Mouse (Mus musculus): ENCODE measurements around the gene Setmar. TPM values are rescaled to one million over a fixed set of nuclear protein-coding genes. Genes with fewer than 3 reads are reported as not detected.
"Not testable (repeated sequence)": the region's sequence is repeated elsewhere in the genome, so short reads cannot be mapped to it uniquely, and the experiment has no call there.

The Setmar gene
- polyA plus RNA-seq (2012; rRNA removed), result 0.69 and 1.3 TPM in 2 replicates

GRCm38 (mm10) chr6:108064918-108065526 lies at the start of gene Setmar:
Setmar (plus strand) TSS chr6:108065045.
- H3K27ac ChIP-seq (ENCODE audit: insufficient read depth, low read length), result peak within 1 kb of the TSS; percentile 85

DNA sequence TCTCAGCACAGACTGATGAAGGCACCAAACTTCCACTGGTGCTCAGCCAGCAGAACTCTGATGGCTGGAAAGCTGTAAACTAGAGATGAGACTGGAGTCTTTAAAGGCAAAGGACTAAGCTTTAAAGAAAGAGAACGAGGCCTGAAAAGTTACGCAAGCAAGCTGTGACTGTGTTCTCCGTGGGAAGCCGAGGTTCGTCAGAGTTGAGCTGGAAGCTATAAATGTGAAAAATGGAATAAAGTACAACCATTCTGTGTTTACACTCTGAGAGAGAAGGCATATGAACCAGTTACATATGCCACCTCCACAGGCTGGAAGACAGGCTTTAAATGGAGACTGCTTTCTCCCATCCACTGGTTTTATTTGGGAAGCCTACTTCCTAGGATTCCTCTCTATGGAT lies 43.2 kb upstream of the Setmar start:
- DNase-seq (ENCODE audit: low read depth in 1 of 2, low spot score in 2 of 2), result no peak
- Histone ChIP-seq H3K27me3 (ENCODE audit: control insufficient read depth, insufficient read depth, low read length) (no peaks in the 10 kb centered on the region), H3K4me3 (ENCODE audit: extremely low read depth, insufficient read depth, insufficient read length) (no peak overlapping the region), H3K4me1 (ENCODE audit: control insufficient read depth, insufficient read depth, insufficient read length) (no peaks in the 10 kb centered on the region), H3K27ac (ENCODE audit: insufficient read depth, low read length) (no peak overlapping the region), H3K36me3 (ENCODE audit: control insufficient read depth, insufficient read depth, low read length) (no peaks in the 10 kb centered on the region)
- no peak for TF ChIP-seq POLR2A (IDR thresholded peaks at IDR 0.05; ENCODE audit: low read depth, low read length)
- TF ChIP-seq CTCF (IDR thresholded peaks at IDR 0.05; ENCODE audit: extremely low read depth, insufficient read depth, insufficient read length, insufficient replicate concordance), result no peak
- WGBS, result 91% methylated on average over 5 of the region's 5 CpGs

More at GRCm38 (mm10) chr6:108064918-108065526, at the start of gene Setmar:
- WGBS, result 0% methylated on average over 23 of the region's 24 CpGs
- H3K36me3 ChIP-seq (ENCODE audit: control insufficient read depth, insufficient read depth, low read length), result no peaks in the 10 kb centered on the region
- H3K27me3 ChIP-seq (ENCODE audit: control insufficient read depth, insufficient read depth, low read length), result no peaks in the 10 kb centered on the region
- H3K4me3 ChIP-seq (ENCODE audit: extremely low read depth, insufficient read depth, insufficient read length), result peak within 1 kb of the TSS; percentile 73
- TF ChIP-seq CTCF (IDR thresholded peaks at IDR 0.05; ENCODE audit: extremely low read depth, insufficient read depth, insufficient read length, insufficient replicate concordance) (no peak), POLR2A (IDR thresholded peaks at IDR 0.05; ENCODE audit: low read depth, low read length) (no peak)
- peak; percentile 92 to 96 for DNase-seq (ENCODE audit: low read depth in 1 of 2, low spot score in 2 of 2)
- H3K4me1 ChIP-seq (ENCODE audit: control insufficient read depth, insufficient read depth, insufficient read length), result no peaks in the 10 kb centered on the region; the same call in 1 of the 2 replicates

GRCm38 (mm10) chr6:108055041-108055440 lies 9.8 kb upstream of the Setmar start:
- DNase-seq (ENCODE audit: low read depth in 1 of 2, low spot score in 2 of 2), result peak; percentile 9 to 38
- not testable (repeated sequence) for H3K4me3 ChIP-seq (ENCODE audit: extremely low read depth, insufficient read depth, insufficient read length); H3K36me3 ChIP-seq (ENCODE audit: control insufficient read depth, insufficient read depth, low read length); H3K4me1 ChIP-seq (ENCODE audit: control insufficient read depth, insufficient read depth, insufficient read length); H3K27ac ChIP-seq (ENCODE audit: insufficient read depth, low read length); H3K27me3 ChIP-seq (ENCODE audit: control insufficient read depth, insufficient read depth, low read length)
- WGBS, result 8% methylated on average over 2 of the region's 2 CpGs
- TF ChIP-seq CTCF (IDR thresholded peaks at IDR 0.05; ENCODE audit: extremely low read depth, insufficient read depth, insufficient read length, insufficient replicate concordance), result peak; percentile 64; the same call in 1 of the 2 replicates

DNA sequence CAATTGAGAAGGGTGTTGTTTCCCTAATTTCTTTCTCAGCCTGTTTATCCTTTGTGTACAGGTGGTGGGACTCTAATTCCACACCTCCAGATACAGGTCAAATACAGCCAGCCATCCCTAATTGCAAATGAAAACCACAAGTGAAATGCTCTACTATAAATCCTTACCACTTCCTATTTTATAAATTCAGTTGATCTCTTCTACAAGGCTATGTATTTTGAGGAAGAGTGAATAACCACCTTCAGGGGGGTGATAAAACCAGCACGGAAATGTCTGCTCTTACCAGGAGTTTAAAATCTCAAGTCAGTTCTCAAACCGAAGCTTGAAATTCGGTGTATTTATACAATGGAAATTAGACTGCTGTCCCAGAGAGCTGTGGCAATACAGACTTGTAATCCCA lies 8.9 kb upstream of the Setmar start:
- no peak for DNase-seq (ENCODE audit: low read depth in 1 of 2, low spot score in 2 of 2)
- Histone ChIP-seq H3K27ac (ENCODE audit: insufficient read depth, low read length) (no peak overlapping the region), H3K4me3 (ENCODE audit: extremely low read depth, insufficient read depth, insufficient read length) (no peak overlapping the region), H3K36me3 (ENCODE audit: control insufficient read depth, insufficient read depth, low read length) (no peaks in the 10 kb centered on the region), H3K4me1 (ENCODE audit: control insufficient read depth, insufficient read depth, insufficient read length) (no peaks in the 10 kb centered on the region), H3K27me3 (ENCODE audit: control insufficient read depth, insufficient read depth, low read length) (no peaks in the 10 kb centered on the region)
- TF ChIP-seq POLR2A (IDR thresholded peaks at IDR 0.05; ENCODE audit: low read depth, low read length), result no peak
- TF ChIP-seq CTCF (IDR thresholded peaks at IDR 0.05; ENCODE audit: extremely low read depth, insufficient read depth, insufficient read length, insufficient replicate concordance), result no peak
- 5% methylated on average over 3 of the region's 3 CpGs for WGBS

GRCm38 (mm10) chr6:108057353-108057752 lies 7.5 kb upstream of the Setmar start:
- H3K27me3 ChIP-seq (ENCODE audit: control insufficient read depth, insufficient read depth, low read length), result no peaks in the 10 kb centered on the region
- no peaks in the 10 kb centered on the region for H3K4me1 ChIP-seq (ENCODE audit: control insufficient read depth, insufficient read depth, insufficient read length)
- no peak for DNase-seq (ENCODE audit: low read depth in 1 of 2, low spot score in 2 of 2)
- WGBS, result 86% methylated on average over 4 of the region's 4 CpGs
- no peak for TF ChIP-seq POLR2A (IDR thresholded peaks at IDR 0.05; ENCODE audit: low read depth, low read length)
- TF ChIP-seq CTCF (IDR thresholded peaks at IDR 0.05; ENCODE audit: extremely low read depth, insufficient read depth, insufficient read length, insufficient replicate concordance), result no peak
- no peak overlapping the region for H3K4me3 ChIP-seq (ENCODE audit: extremely low read depth, insufficient read depth, insufficient read length)
- no peaks in the 10 kb centered on the region for H3K36me3 ChIP-seq (ENCODE audit: control insufficient read depth, insufficient read depth, low read length)
- no peak overlapping the region for H3K27ac ChIP-seq (ENCODE audit: insufficient read depth, low read length)

DNA sequence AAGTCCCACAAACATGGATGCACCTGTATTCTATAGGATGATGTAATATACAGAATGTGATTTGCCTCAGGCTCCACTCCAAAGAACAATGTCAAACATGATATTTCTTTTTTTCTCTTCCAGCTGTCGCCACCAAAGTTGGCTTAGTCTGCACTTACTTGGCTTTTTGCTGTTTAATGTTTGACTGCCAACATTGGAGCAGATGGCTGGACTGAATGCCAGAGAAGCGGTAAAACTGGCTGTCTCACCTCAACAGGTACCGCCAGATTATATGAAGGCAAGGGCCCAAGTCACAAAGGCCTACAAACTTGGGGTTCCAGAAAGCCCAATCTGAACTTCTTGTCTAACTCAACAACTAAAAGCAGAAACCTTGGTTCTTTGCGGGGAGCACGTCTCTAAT lies 6.8 kb upstream of the Setmar start:
- no peaks in the 10 kb centered on the region for H3K36me3 ChIP-seq (ENCODE audit: control insufficient read depth, insufficient read depth, low read length)
- no peaks in the 10 kb centered on the region for H3K27me3 ChIP-seq (ENCODE audit: control insufficient read depth, insufficient read depth, low read length)
- H3K27ac ChIP-seq (ENCODE audit: insufficient read depth, low read length), result no peak overlapping the region
- no peaks in the 10 kb centered on the region for H3K4me1 ChIP-seq (ENCODE audit: control insufficient read depth, insufficient read depth, insufficient read length)
- 92% methylated on average over 5 of the region's 5 CpGs for WGBS
- no peak for DNase-seq (ENCODE audit: low read depth in 1 of 2, low spot score in 2 of 2)
- H3K4me3 ChIP-seq (ENCODE audit: extremely low read depth, insufficient read depth, insufficient read length), result no peak overlapping the region
- no peak for TF ChIP-seq CTCF (IDR thresholded peaks at IDR 0.05; ENCODE audit: extremely low read depth, insufficient read depth, insufficient read length, insufficient replicate concordance)
- no peak for TF ChIP-seq POLR2A (IDR thresholded peaks at IDR 0.05; ENCODE audit: low read depth, low read length)

GRCm38 (mm10) chr6:108061121-108061520 lies 3.7 kb upstream of the Setmar start:
- Histone ChIP-seq H3K4me1 (ENCODE audit: control insufficient read depth, insufficient read depth, insufficient read length) (no peaks in the 10 kb centered on the region; the same call in 1 of the 2 replicates), H3K27ac (ENCODE audit: insufficient read depth, low read length) (no peak overlapping the region), H3K4me3 (ENCODE audit: extremely low read depth, insufficient read depth, insufficient read length) (no peak overlapping the region), H3K27me3 (ENCODE audit: control insufficient read depth, insufficient read depth, low read length) (no peaks in the 10 kb centered on the region), H3K36me3 (ENCODE audit: control insufficient read depth, insufficient read depth, low read length) (no peaks in the 10 kb centered on the region)
- DNase-seq (ENCODE audit: low read depth in 1 of 2, low spot score in 2 of 2), result no peak
- no peak for TF ChIP-seq POLR2A (IDR thresholded peaks at IDR 0.05; ENCODE audit: low read depth, low read length)
- no peak for TF ChIP-seq CTCF (IDR thresholded peaks at IDR 0.05; ENCODE audit: extremely low read depth, insufficient read depth, insufficient read length, insufficient replicate concordance)
- WGBS, result 88% methylated on average over 3 of the region's 3 CpGs
